ENCODE assay signal across 10 mouse cellular contexts in the genomic region with DNA sequence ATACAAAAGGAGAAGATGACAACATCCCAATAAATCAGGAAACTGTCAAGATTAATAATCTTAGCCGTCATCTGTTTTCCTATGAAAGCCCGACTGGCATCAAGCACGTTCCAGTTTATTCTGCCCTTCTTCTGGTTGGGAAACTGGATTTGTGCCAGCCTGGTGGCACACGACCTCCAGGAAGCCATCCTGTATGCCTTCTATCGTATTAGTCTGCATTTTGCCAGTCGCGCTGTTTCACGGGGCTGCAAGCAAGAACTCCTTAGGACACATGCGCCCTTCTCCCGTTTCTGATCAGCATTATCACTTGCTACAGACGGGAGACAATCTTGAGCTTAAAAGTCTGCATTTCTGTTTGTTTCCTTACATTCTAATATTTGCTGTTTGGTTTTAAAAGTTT.
DNase-seq lines count a peak whose midpoint lies in the region; ATAC-seq lines count a peak whose summit lies in the region.
"Had no signal": no experiment of that assay in that cellular context is flagged by ENCODE, and none has a peak within 500 bp of the region (broad histone marks: within the 10 kb centered on the region; RNA-seq: fewer than 3 reads in every experiment).

No protein-coding gene starts in this region.

- H3K27ac ChIP-seq in midbrain, embryonic 13.5 days, result peak overlapping the region; percentile 62
- no peak overlapping the region for H3K27ac ChIP-seq in liver, embryonic 12.5 days
- H3K27ac ChIP-seq: heart, embryonic 15.5 days; liver, embryonic 15.5 days had no signal

- H3K4me1 ChIP-seq in midbrain, embryonic 13.5 days (replicated peaks), result peaks cover 27% of the 10 kb centered on the region
- no peaks in the 10 kb centered on the region for H3K4me1 ChIP-seq in liver, embryonic 12.5 days
- H3K4me1 ChIP-seq: heart, embryonic 15.5 days; liver, embryonic 15.5 days had no signal

- peak; percentile 74 to 77 for DNase-seq in cerebellum, postnatal 10 days
- DNase-seq in cerebellum, adult 11 months, result no peak
- peak; percentile 57 for DNase-seq in left cerebral cortex, postnatal 4 days
- DNase-seq in left cerebral cortex, adult 8-10 months (ENCODE audit: low spot score in 2 of 2), result no peak
- peak; percentile 72 for DNase-seq in thymus, postnatal 25 days
- no peak for DNase-seq in natural killer cell, adult 2 months (ENCODE audit: low spot score in 2 of 2)

- intact Hi-C loops in left cerebral cortex, postnatal 4 days (cut with DNase I), result loop anchor here (10.0 kb wide), 3 partner anchors 1276 to 1646 kb away; no protein-coding TSS in a partner anchor

- no peaks in the 10 kb centered on the region for H3K36me3 ChIP-seq in midbrain, embryonic 13.5 days
- no peaks in the 10 kb centered on the region for H3K36me3 ChIP-seq in liver, embryonic 12.5 days
- H3K36me3 ChIP-seq: heart, embryonic 15.5 days; liver, embryonic 15.5 days had no signal

- H3K9me3 ChIP-seq in midbrain, embryonic 13.5 days, result no peaks in the 10 kb centered on the region
- no peaks in the 10 kb centered on the region for H3K9me3 ChIP-seq in liver, embryonic 12.5 days (replicated peaks)
- H3K9me3 ChIP-seq: heart, embryonic 15.5 days; liver, embryonic 15.5 days had no signal

- H3K4me3 ChIP-seq in midbrain, embryonic 13.5 days (replicated peaks), result no peak overlapping the region
- no peak overlapping the region for H3K4me3 ChIP-seq in liver, embryonic 12.5 days
- H3K4me3 ChIP-seq: heart, embryonic 15.5 days; liver, embryonic 15.5 days had no signal

- H3K9ac ChIP-seq in midbrain, embryonic 13.5 days (replicated peaks), result 0 out of 2 replicates have a peak overlapping the region, but pooled peaks have one; percentile 1
- H3K9ac ChIP-seq in liver, embryonic 12.5 days, result no peak overlapping the region
- H3K9ac ChIP-seq: heart, embryonic 15.5 days; liver, embryonic 15.5 days had no signal

- H3K4me2 ChIP-seq in midbrain, embryonic 13.5 days (replicated peaks), result peak overlapping the region; percentile 19; the same call in 1 of the 2 replicates
- H3K4me2 ChIP-seq in liver, embryonic 12.5 days, result no peak overlapping the region
- H3K4me2 ChIP-seq: heart, embryonic 15.5 days; liver, embryonic 15.5 days had no signal

- WGBS in midbrain, embryonic 13.5 days, result 44% methylated on average over 11 of the region's 11 CpGs
- WGBS in liver, embryonic 12.5 days (ENCODE audit: insufficient replicate concordance), result 74% methylated on average over 11 of the region's 11 CpGs

- peak; percentile 41 for ATAC-seq in midbrain, embryonic 13.5 days
- no peak for ATAC-seq in liver, embryonic 12.5 days

- H3K27me3 ChIP-seq in midbrain, embryonic 13.5 days, result no peaks in the 10 kb centered on the region
- no peaks in the 10 kb centered on the region for H3K27me3 ChIP-seq in liver, embryonic 12.5 days (replicated peaks)
- H3K27me3 ChIP-seq: heart, embryonic 15.5 days; liver, embryonic 15.5 days had no signal

Comparison
In these comparisons a context has a peak if more than half of its experiments do, and no peak if none do; other contexts are left out.
1. DNase-seq: peak in cerebellum, postnatal 10 days (2 of 2), left cerebral cortex, postnatal 4 days (single experiment) and thymus, postnatal 25 days (single experiment); none in cerebellum, adult 11 months (single experiment), left cerebral cortex, adult 8-10 months (0 of 2) and natural killer cell, adult 2 months (0 of 2).